Mouse (Mus musculus) embryonic facial prominence, embryonic 15.5 days (tissue): Measurements from ENCODE around the gene Plekha6. TPM values are rescaled to one million over a fixed set of nuclear protein-coding genes. Genes with fewer than 3 reads are reported as not detected.

ENCODE experiments used
- ATAC-seq: fragments of 200-750 bp; cut with Nextera tagmentation; 2 replicates; pipeline ENCODE4 v1.8.0; 2017; ENCODE audit warnings: low read depth, moderate TSS enrichment; ENCODE audit not compliant: insufficient number of reproducible peaks, low FRiP score, low TSS enrichment
- H3K27ac ChIP-seq: fragments of 300-500 bp; sonication (generic); replicated peaks from 2 replicates; pipeline ENCODE4 v1.5.1; 2015; ENCODE audit warnings: mild to moderate bottlenecking, inconsistent platforms
- H3K27me3 ChIP-seq: fragments of 300-500 bp; sonication (generic); 2 replicates; pipeline ENCODE4 v1.6.1; 2015; ENCODE audit warnings: inconsistent platforms
- H3K36me3 ChIP-seq: fragments of 300-500 bp; sonication (generic); 2 replicates; pipeline ENCODE4 v1.6.1; 2015; ENCODE audit warnings: mild to moderate bottlenecking, inconsistent platforms
- H3K4me1 ChIP-seq: fragments of 300-500 bp; sonication (generic); 2 replicates; pipeline ENCODE4 v1.6.1; 2015; ENCODE audit warnings: inconsistent platforms
- H3K4me2 ChIP-seq: fragments of 300-500 bp; sonication (generic); replicated peaks from 2 replicates; pipeline ENCODE4 v1.6.1; 2015; ENCODE audit warnings: mild to moderate bottlenecking, inconsistent platforms
- H3K4me3 ChIP-seq: fragments of 300-500 bp; sonication (generic); replicated peaks from 2 replicates; pipeline ENCODE4 v1.5.1; 2015; ENCODE audit warnings: mild to moderate bottlenecking, inconsistent platforms
- H3K9ac ChIP-seq: fragments of 300-500 bp; sonication (generic); 2 replicates; pipeline ENCODE4 v1.6.1; 2015; ENCODE audit warnings: inconsistent platforms
- H3K9me3 ChIP-seq: fragments of 300-500 bp; sonication (generic); replicated peaks from 2 replicates; pipeline ENCODE4 v1.6.1; 2016; ENCODE audit warnings: inconsistent platforms
- WGBS: fragments of 180-500 bp; shearing (Covaris S2); methylation state at CpG from one replicate; pipeline ENCODE4 v1.1.7; 2015; 5-methylcytosine and 5-hydroxymethylcytosine counted together
- polyA plus RNA-seq: library from polyadenylated mRNA; unstranded; fragments of >200 nt; fragmentation: Nextera tagmentation; extraction: Ambion mirVana; gene quantifications from 2 replicates; pipeline ENCODE4 v1.2.1, GENCODE M21; 2015

Plekha6 gene
- polyA plus RNA-seq, 1 experiment from 2014 or later = 7.2 TPM

DNA sequence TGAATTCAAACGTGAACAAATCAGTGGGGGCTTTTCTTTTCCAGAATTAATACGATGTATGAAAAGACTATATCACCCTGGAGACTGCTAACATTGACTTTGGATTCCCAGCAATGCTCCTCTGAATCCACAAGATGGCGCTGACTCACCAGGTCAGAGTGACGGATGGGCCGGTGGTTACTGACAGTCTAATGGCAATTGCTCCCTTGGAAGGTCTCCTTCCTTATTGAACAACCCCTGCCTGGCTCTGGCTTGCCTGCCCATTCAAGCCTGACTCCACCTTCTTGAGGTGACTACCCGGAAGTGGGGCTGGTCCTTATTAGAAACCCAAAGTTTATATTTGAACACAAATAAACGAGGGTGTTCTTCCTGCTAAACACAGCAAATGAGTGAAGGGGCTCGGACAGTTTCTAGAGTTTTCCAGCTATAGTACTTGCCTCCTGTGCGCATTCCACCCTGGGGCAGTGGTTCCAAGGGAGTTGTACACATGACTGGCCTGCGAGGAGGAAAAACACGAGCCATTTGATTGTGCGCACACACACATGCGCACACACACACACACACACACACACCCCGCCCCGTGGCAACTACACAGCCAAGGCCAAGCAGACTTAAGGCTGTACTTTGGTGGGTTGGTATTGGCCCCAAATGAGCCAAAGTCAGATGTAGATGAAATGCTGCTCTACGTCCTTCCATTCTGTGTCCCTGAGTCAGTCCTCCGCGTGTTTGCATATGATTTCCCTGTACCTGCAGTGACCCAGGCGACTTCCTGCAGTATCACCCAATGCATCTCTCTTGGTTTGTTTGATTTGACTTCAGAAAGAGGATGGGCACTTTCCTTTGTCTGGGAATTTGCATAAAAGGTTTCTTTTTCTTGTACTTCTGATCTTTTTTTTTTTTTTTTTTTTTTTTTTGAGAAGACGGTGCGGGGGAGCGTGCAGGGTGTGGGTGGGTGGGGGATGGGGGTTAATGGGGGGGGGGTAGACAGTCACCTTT, 17.7 kb upstream of the Plekha6 start:
- Histone ChIP-seq H3K36me3 (peaks cover 5% of the 10 kb centered on the region; the same call in 1 of the 2 replicates), H3K4me2 (no peak overlapping the region), H3K4me1 (peaks cover 5% of the 10 kb centered on the region; the same call in 1 of the 2 replicates), H3K4me3 (no peak overlapping the region), H3K9ac (no peak overlapping the region), H3K27me3 (no peaks in the 10 kb centered on the region), H3K27ac (no peak overlapping the region), H3K9me3 (0 out of 2 replicates have a peak, but pooled peaks cover 5% of the 10 kb centered on the region)
- WGBS = 57% methylated on average over 22 of the region's 22 CpGs
- ATAC-seq = no peak

DNA sequence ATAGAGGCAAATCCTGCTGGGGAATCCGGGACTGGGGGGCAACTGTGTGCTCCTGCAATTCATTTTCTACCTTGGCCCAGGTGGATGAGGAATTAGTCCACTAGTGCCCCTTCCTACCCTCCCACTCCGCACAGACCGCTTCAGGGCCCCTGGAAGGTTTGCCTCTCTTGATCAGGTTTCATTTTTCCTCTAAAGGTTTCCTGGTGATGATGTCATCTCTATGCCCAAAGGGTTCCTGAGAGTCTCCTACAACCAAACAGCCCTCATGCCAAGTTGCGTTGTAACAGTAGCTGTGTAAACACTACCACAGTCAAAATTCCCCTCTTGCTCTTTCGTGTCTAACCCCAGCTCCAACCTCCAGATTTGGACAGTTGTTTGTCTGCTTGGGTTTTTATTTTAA, 16.7 kb upstream of the Plekha6 start:
- Histone ChIP-seq H3K27ac (no peak overlapping the region), H3K4me2 (no peak overlapping the region), H3K9ac (no peak overlapping the region), H3K4me3 (no peak overlapping the region), H3K9me3 (0 out of 2 replicates have a peak, but pooled peaks cover 5% of the 10 kb centered on the region), H3K4me1 (peaks cover 5% of the 10 kb centered on the region; the same call in 1 of the 2 replicates), H3K27me3 (no peaks in the 10 kb centered on the region), H3K36me3 (no peaks in the 10 kb centered on the region)
- ATAC-seq = no peak
- WGBS = 65% methylated on average over 5 of the region's 5 CpGs

DNA sequence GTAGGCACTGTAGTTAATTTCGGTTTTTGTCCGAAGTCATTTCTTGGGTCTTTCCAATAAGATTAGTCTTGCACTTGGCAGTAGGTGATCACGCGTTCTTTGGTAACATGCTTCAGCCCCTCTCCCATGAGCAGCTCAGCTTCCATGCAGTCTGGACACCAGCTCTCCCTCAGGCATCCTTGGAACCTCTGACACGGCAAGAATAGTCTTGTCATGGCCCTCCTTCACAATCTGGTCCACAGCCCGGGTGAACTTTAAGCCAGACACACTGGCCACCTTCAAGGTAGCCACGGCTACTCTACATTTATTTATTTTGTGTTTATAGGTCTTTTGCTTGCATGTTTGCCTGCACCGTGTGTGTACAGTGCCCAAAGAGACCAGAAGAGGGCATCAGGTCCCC, 15.9 kb upstream of the Plekha6 start:
- Histone ChIP-seq H3K9ac (no peak overlapping the region), H3K4me2 (no peak overlapping the region), H3K4me1 (peaks cover 5% of the 10 kb centered on the region; the same call in 1 of the 2 replicates), H3K27me3 (no peaks in the 10 kb centered on the region), H3K9me3 (0 out of 2 replicates have a peak, but pooled peaks cover 5% of the 10 kb centered on the region), H3K4me3 (no peak overlapping the region), H3K27ac (no peak overlapping the region), H3K36me3 (no peaks in the 10 kb centered on the region)
- ATAC-seq = no peak
- WGBS = 90% methylated on average over 8 of the region's 8 CpGs

DNA sequence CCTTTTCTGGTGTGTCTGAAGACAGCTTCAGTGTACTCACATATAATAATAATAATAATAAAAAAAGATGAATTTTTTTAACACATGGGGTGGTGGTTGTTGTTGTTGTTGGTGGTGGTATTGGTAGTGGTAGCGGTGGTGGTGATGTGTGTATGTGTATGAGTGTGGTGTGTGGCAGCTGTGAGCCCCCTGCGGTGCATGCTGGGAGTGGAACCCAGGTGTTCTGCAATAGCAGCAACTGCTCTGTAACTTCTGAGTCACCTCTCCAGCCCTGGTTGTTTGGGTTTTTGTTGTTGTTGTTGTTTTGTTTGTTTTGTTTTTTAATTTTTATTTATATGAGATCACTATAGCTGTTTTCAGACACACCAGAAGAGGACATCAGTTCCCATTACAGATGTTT, 13.5 kb upstream of the Plekha6 start:
- H3K4me1 ChIP-seq = peaks cover 5% of the 10 kb centered on the region; the same call in 1 of the 2 replicates
- H3K4me2 ChIP-seq = no peak overlapping the region
- H3K4me3 ChIP-seq = no peak overlapping the region
- H3K9me3 ChIP-seq = 0 out of 2 replicates have a peak, but pooled peaks cover 5% of the 10 kb centered on the region
- H3K36me3 ChIP-seq = no peaks in the 10 kb centered on the region
- no peak overlapping the region for H3K9ac ChIP-seq
- no peak for ATAC-seq
- no peak overlapping the region for H3K27ac ChIP-seq
- no peaks in the 10 kb centered on the region for H3K27me3 ChIP-seq
- WGBS = 93% methylated on average over 2 of the region's 2 CpGs

DNA sequence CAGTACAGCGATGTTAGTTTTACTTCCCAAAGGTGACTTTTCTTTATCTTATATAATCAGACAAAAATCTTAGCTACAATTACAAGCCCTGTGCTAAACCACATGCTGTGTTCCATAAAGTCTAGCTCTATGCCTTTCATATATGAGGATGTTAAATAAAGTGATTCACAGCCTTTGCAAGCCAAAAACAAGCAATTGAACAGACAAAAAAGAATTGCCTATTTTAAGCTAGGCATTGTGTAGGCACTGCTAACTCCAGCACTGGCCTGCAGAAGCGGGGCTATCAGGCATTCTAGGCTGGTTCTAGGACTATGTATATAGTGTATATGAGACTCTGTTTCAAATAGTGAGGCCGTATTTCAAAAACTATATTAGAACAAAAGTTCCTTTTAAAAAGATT, 11.8 kb upstream of the Plekha6 start:
- Histone ChIP-seq H3K27ac (no peak overlapping the region), H3K4me2 (no peak overlapping the region), H3K27me3 (no peaks in the 10 kb centered on the region), H3K4me1 (no peaks in the 10 kb centered on the region), H3K9me3 (0 out of 2 replicates have a peak, but pooled peaks cover 5% of the 10 kb centered on the region), H3K4me3 (no peak overlapping the region), H3K36me3 (no peaks in the 10 kb centered on the region), H3K9ac (no peak overlapping the region)
- 85% methylated on average over 3 of the region's 3 CpGs for WGBS
- ATAC-seq = no peak

DNA sequence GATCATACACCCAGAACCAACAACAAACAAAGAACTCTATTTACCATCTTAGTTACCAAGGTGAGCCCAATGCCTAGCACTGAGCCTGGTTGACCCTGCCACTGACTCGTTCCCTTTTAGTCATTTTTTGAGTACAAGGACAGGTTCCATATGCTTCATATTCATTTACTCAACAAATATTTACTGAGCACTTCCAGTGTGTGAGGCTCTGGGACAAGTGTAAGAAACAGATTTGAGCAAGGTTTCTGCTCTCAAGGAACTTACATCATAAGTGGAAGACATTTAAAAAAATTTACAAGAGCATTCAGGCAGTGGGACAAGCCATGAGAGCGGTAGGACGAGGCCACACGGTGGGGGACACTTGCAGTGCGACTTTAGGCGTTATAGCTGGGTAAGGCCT, 8.7 kb upstream of the Plekha6 start:
- 80% methylated on average over 6 of the region's 6 CpGs for WGBS
- no peak for ATAC-seq
- Histone ChIP-seq H3K4me2 (no peak overlapping the region), H3K4me1 (peaks cover 12% of the 10 kb centered on the region), H3K9me3 (no peaks in the 10 kb centered on the region), H3K4me3 (no peak overlapping the region), H3K9ac (no peak overlapping the region), H3K36me3 (no peaks in the 10 kb centered on the region), H3K27me3 (no peaks in the 10 kb centered on the region), H3K27ac (no peak overlapping the region)

DNA sequence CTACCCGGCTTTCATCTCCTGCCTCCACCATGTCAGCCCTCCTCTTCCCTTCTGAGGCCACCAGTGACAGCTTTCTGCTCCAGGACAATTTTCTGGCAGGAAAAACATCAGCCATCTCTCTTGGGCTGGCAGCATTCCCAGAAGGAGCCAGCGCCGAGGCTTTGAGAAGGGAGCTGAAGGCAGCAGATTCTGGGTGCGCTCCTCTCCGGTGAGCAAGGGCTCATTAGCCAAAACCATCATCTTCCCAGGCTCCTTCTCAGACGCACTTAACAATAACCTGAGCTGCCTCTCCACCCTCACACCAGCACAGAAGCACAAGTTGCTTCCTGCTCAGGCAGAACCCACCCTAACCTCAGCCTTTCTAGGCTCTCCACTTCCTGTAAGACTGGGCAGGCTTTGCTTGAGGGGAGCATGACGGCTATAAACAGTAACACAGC, 4.9 kb upstream of the Plekha6 start:
- H3K9ac ChIP-seq = no peak overlapping the region
- 15% methylated on average over 7 of the region's 7 CpGs for WGBS
- no peak for ATAC-seq
- peaks cover 22% of the 10 kb centered on the region for H3K4me1 ChIP-seq
- H3K4me2 ChIP-seq = peak overlapping the region; percentile 30
- H3K9me3 ChIP-seq = no peaks in the 10 kb centered on the region
- peaks cover 28% of the 10 kb centered on the region for H3K27me3 ChIP-seq
- no peak overlapping the region for H3K4me3 ChIP-seq
- H3K36me3 ChIP-seq = no peaks in the 10 kb centered on the region
- H3K27ac ChIP-seq = peak overlapping the region; percentile 71

DNA sequence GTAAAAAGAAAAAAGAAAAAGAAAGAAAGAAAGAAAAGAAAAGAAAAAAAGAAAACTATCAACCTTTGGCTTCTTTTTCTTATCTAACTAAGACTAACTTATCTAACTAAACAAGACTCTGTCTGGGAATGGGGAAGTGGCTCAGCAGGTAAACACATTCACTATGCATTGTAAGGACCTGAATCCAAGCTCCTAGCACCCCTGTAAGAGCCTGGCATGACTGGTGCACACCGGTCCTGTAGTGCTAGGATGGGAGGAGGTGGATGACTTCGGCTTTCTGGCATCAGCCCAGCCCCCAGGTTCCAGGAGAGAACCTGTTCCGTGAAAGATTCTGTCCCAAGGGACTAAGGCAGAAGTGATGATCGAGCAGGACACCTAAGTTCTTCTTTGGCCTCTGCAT, 2.5 kb upstream of the Plekha6 start:
- H3K27ac ChIP-seq = 0 out of 2 replicates have a peak overlapping the region, but pooled peaks have one; percentile 48
- H3K36me3 ChIP-seq = no peaks in the 10 kb centered on the region
- no peak overlapping the region for H3K9ac ChIP-seq
- no peak for ATAC-seq
- H3K4me2 ChIP-seq = no peak overlapping the region
- H3K9me3 ChIP-seq = no peaks in the 10 kb centered on the region
- H3K4me3 ChIP-seq = no peak overlapping the region
- peaks cover 39% of the 10 kb centered on the region for H3K27me3 ChIP-seq
- WGBS = 38% methylated on average over 4 of the region's 4 CpGs
- H3K4me1 ChIP-seq = peaks cover 31% of the 10 kb centered on the region

DNA sequence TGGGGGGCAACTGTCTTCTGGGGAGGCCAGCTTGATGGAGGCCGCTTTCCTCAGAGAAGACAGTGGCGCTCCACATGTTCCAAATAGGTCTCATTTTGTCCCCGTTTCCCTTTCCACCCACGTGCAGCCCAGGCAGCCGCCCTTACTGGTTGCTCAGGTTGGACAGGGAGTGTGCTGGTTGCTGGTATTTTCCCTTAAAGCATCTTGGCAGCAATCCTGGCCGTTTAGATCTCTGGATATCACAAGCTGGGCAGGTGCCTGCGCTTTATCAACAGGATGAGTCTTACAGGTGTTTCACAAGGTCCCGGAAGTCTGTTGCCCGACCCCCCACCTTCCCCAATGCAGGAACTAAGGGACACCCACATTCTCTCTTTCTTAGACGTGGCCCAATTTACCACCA, 2.0 kb upstream of the Plekha6 start:
- 0 out of 2 replicates have a peak overlapping the region, but pooled peaks have one; percentile 48 for H3K27ac ChIP-seq
- no peak overlapping the region for H3K4me2 ChIP-seq
- no peak overlapping the region for H3K9ac ChIP-seq
- 0 out of 2 replicates have a peak, but pooled peaks have one; percentile 44 for ATAC-seq
- no peaks in the 10 kb centered on the region for H3K9me3 ChIP-seq
- H3K36me3 ChIP-seq = no peaks in the 10 kb centered on the region
- peaks cover 31% of the 10 kb centered on the region for H3K4me1 ChIP-seq
- no peak overlapping the region for H3K4me3 ChIP-seq
- H3K27me3 ChIP-seq = peaks cover 39% of the 10 kb centered on the region
- WGBS = 57% methylated on average over 10 of the region's 10 CpGs

DNA sequence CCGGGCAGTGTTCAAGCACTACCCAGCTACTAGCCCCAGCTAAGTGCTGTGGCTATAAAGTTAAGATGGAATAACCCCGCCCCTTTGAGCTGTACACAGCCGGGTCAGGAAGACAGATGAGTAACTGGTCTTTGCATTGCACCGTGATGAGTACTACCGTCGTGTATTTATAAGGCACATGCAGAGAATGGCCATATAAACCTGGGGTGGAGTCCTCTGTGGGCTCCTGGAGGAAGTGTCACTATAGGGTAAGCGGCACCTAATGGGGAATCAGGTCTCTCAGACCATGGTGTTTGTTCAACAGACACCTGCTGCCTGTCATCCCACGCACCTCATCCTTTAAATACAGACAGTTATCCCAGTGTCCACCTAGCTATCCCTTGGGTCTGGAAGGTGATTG, 1.0 kb upstream of the Plekha6 start:
- H3K4me2 ChIP-seq = no peak overlapping the region
- 48% methylated on average over 8 of the region's 8 CpGs for WGBS

DNA sequence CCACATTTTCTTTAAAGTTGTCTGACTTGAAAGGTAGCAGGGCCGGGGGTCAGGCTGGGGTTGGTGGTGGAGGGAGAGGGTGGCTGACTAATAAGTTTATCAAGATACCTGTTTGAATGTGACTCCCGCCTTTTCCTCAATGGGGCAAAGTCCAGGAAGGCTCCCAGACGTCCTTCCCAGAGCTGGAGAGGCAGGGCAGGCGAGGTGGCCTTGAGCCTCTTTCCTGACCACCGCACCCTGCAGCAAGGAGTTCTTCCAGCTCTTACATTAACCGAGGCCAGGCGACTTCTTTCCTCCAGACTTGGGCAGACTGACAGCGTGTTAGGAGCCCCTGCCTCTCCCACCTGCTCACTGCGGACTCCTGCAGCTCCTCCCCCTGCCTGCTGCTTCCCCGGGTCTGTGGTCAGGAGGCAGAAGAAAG, 591 bp downstream of the Plekha6 start:
- Histone ChIP-seq H3K4me2 (peak overlapping the region; percentile 98), H3K27ac (no peak overlapping the region), H3K4me3 (peak overlapping the region; percentile 57), H3K4me1 (peaks cover 20% of the 10 kb centered on the region), H3K27me3 (peaks cover 41% of the 10 kb centered on the region), H3K9ac (peak overlapping the region; percentile 26; the same call in 1 of the 2 replicates), H3K36me3 (no peaks in the 10 kb centered on the region), H3K9me3 (no peaks in the 10 kb centered on the region)
- no peak for ATAC-seq
- 3% methylated on average over 10 of the region's 10 CpGs for WGBS

More for the DNA sequence above, 1.0 kb upstream of the Plekha6 start:
- H3K27me3 ChIP-seq = peaks cover 41% of the 10 kb centered on the region
- no peak overlapping the region for H3K9ac ChIP-seq
- no peaks in the 10 kb centered on the region for H3K9me3 ChIP-seq
- ATAC-seq = no peak
- H3K4me1 ChIP-seq = peaks cover 27% of the 10 kb centered on the region
- no peak overlapping the region for H3K27ac ChIP-seq
- no peaks in the 10 kb centered on the region for H3K36me3 ChIP-seq
- H3K4me3 ChIP-seq = peak overlapping the region; percentile 57; the same call in 1 of the 2 replicates
